Mouse (Mus musculus) limb, embryonic 12.5 days (tissue): ENCODE results near the gene Gm42957. TPM values are rescaled to one million over a fixed set of nuclear protein-coding genes. Genes with fewer than 3 reads are reported as not detected.
A peak's percentile ranks its signal among the peaks of the same experiment; 100 is the strongest.

Experiments used
- ATAC-seq: fragments of 200-750 bp; cut with Nextera tagmentation; 2 replicates; pipeline ENCODE4 v1.8.0; 2017; ENCODE audit warnings: low read depth, moderate TSS enrichment; ENCODE audit not compliant: insufficient number of reproducible peaks, insufficient read depth, low FRiP score, low TSS enrichment
- H3K27ac ChIP-seq: fragments of 300-500 bp; sonication (generic); 2 replicates; pipeline ENCODE4 v1.5.1; 2016; ENCODE audit warnings: mild to moderate bottlenecking, moderate library complexity
- H3K27me3 ChIP-seq: fragments of 300-500 bp; sonication (generic); 2 replicates; pipeline ENCODE4 v1.6.1; 2016; ENCODE audit warnings: mild to moderate bottlenecking, moderate library complexity
- H3K36me3 ChIP-seq: fragments of 300-500 bp; sonication (generic); 2 replicates; pipeline ENCODE4 v1.6.1; 2016; ENCODE audit warnings: mild to moderate bottlenecking, moderate library complexity
- H3K4me1 ChIP-seq: fragments of 300-500 bp; sonication (generic); replicated peaks from 2 replicates; pipeline ENCODE4 v1.6.1; 2016
- H3K4me2 ChIP-seq: fragments of 300-500 bp; sonication (generic); 2 replicates; pipeline ENCODE4 v1.6.1; 2016; ENCODE audit warnings: mild to moderate bottlenecking, moderate library complexity
- H3K4me3 ChIP-seq: fragments of 300-500 bp; sonication (generic); replicated peaks from 2 replicates; pipeline ENCODE4 v1.5.1; 2016; ENCODE audit warnings: mild to moderate bottlenecking
- H3K9ac ChIP-seq: fragments of 300-500 bp; sonication (generic); replicated peaks from 2 replicates; pipeline ENCODE4 v1.6.1; 2016; ENCODE audit warnings: mild to moderate bottlenecking, moderate library complexity
- H3K9me3 ChIP-seq: fragments of 300-500 bp; sonication (generic); 2 replicates; pipeline ENCODE4 v1.6.1; 2016; ENCODE audit warnings: mild to moderate bottlenecking, moderate library complexity
- WGBS: fragments of 180-500 bp; shearing (Covaris S2); methylation state at CpG from one replicate; pipeline ENCODE4 v1.1.7; 2016; 5-methylcytosine and 5-hydroxymethylcytosine counted together
- polyA plus RNA-seq: library from polyadenylated mRNA; unstranded; fragments of >200 nt; fragmentation: Nextera tagmentation; extraction: Ambion mirVana; gene quantifications from 2 replicates; pipeline ENCODE4 v1.2.1, GENCODE M21; 2016

Gene Gm42957
- polyA plus RNA-seq, 1 experiment from 2014 or later, result 0.06 TPM

DNA sequence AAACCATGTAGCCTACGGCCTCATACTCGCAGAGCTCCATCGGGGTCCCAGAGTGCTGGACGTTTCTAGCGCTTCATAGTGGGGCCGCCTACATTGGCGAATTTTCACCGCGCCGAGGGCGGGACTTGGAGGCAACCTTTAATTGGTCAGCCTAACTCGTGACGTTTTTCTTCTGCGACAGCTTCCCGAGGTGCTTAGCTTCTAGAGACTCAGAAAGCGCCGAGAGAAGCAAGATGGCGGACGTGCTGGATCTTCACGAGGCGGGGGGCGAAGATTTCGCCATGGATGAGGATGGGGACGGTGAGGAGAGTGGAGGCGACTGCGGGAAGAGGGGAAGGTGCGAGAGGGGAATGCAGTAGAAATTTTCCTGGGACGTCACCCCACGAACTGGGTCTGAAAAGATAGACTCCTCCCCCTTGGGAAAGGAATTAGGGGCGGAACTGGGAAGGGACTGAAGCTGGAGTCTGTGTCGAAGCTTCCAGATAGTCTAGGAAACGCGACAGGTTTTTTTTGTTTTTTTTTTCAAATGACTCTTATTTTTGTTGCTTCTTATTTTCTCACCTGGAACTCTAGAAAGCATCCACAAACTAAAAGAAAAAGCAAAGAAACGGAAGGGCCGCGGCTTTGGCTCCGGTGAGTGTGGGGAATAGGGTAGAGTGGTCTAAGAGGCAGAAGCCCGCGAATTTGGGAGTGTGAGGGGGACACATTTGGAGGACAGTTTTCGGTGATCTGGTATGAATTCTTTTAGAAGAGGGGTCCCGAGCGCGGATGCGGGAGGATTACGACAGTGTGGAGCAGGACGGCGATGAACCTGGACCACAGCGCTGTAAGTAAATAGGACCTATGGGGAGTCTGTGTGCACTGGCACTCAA, 5.3 kb upstream of the Gm42957 start, which contains the start of gene Rbm8a:
Gene Rbm8a (plus strand): TSS at position 205 of the 872 bp plus-strand sequence.
- Histone ChIP-seq H3K4me1 (peaks cover 22% of the 10 kb centered on the region), H3K4me2 (peak within 1 kb of the TSS; percentile 73), H3K27ac (peak within 1 kb of the TSS; percentile 79), H3K4me3 (peak within 1 kb of the TSS; percentile 72), H3K36me3 (peaks cover 54% of the 10 kb centered on the region), H3K9me3 (no peaks in the 10 kb centered on the region), H3K27me3 (no peaks in the 10 kb centered on the region), H3K9ac (peak within 1 kb of the TSS; percentile 81)
- ATAC-seq, result peak; percentile 92
- WGBS, result under 1% methylated on average over 48 of the region's 48 CpGs

DNA sequence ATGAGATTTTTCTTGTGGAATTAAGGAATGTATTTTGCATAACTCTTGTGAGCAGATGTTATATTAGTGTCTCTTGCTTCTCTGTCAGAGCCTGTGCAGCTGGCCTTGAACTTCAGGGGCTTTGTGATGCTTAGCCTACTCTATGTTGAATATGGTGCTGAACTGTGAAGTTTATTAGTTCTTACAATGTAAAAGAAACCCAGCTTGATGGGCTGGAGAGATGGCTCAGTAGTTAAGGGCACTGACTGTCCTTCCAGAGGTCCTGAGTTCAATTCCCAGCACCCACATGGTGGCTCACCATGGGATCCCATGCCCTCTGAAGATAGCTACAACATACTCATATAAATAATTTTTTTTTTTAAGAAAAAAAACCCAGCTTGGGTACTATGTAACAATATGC, 3.2 kb upstream of the Gm42957 start:
- Histone ChIP-seq H3K4me1 (peaks cover 34% of the 10 kb centered on the region), H3K9ac (no peak overlapping the region), H3K9me3 (no peaks in the 10 kb centered on the region), H3K27me3 (no peaks in the 10 kb centered on the region), H3K4me3 (no peak overlapping the region), H3K36me3 (peaks cover 40% of the 10 kb centered on the region), H3K4me2 (no peak overlapping the region), H3K27ac (no peak overlapping the region)
- ATAC-seq, result no peak

GRCm38 (mm10) chr3:96634015-96634414, 1.3 kb upstream of the Gm42957 start:
- Histone ChIP-seq H3K4me2 (no peak overlapping the region), H3K9ac (no peak overlapping the region), H3K27ac (no peak overlapping the region), H3K9me3 (no peaks in the 10 kb centered on the region), H3K36me3 (peaks cover 53% of the 10 kb centered on the region), H3K4me3 (no peak overlapping the region), H3K27me3 (no peaks in the 10 kb centered on the region), H3K4me1 (peaks cover 32% of the 10 kb centered on the region)
- ATAC-seq, result no peak
- 72% methylated on average over 1 of the region's 1 CpGs for WGBS

- 12% methylated on average over 15 of the region's 15 CpGs for whole genome bisulfite sequencing
- Histone ChIP-seq H3K4me2 (peak overlapping the region; percentile 73), H3K36me3 (peaks cover 71% of the 10 kb centered on the region), H3K9me3 (no peaks in the 10 kb centered on the region), H3K4me1 (peaks cover 25% of the 10 kb centered on the region), H3K27me3 (no peaks in the 10 kb centered on the region), H3K27ac (peak overlapping the region; percentile 92), H3K4me3 (peak overlapping the region; percentile 95), H3K9ac (peak overlapping the region; percentile 95)
- no peak for ATAC-seq
These were observed 632 bp downstream of the Gm42957 start for GRCm38 (mm10) chr3:96635906-96636305.

DNA sequence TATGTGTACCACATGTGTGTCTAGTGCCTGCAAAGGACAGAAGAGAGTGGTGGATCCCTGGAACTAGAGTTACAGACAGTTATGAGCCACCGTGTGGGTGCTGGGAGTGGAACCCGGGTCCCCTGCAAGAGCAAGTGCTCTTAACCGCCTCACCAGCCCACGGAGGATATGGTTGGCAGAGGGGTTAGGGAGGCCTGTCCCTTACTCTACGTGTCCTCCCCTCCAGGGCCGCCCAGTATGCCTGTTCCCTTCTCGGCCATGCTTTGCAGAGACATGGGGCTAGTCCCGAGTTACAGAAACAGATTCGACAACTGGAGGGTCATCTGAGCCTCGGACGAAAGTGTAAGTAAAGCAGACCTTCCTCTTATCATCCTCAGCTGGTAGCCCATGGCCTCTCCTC, 1.2 kb downstream of the Gm42957 start:
- no peak overlapping the region for H3K27ac ChIP-seq
- H3K27me3 ChIP-seq, result no peaks in the 10 kb centered on the region
- peak overlapping the region; percentile 73 for H3K4me2 ChIP-seq
- 75% methylated on average over 11 of the region's 11 CpGs for WGBS
- H3K4me1 ChIP-seq, result peaks cover 21% of the 10 kb centered on the region
- H3K9me3 ChIP-seq, result no peaks in the 10 kb centered on the region
- peak overlapping the region; percentile 95 for H3K4me3 ChIP-seq
- ATAC-seq, result no peak
- peak overlapping the region; percentile 95 for H3K9ac ChIP-seq
- peaks cover 71% of the 10 kb centered on the region for H3K36me3 ChIP-seq

DNA sequence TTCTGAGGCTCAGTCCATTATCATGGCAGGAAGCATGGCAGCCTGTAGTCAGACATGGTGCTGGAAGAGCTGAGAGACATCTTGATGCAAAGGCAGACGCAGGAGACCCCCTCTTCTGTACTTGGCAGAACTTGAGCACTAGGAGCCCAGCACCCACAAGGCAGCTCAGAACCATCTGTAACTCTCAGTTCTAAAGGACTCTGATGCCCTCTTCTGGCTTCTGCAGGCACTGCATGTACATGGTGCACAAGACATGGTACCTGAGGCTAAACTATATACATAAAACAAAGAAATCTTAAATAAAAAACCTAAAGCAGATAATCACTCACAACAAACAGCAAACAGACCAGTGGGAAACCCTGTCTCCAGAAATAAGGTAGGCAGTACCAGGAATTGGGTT, 3.9 kb downstream of the Gm42957 start:
- Histone ChIP-seq H3K4me2 (no peak overlapping the region), H3K27me3 (no peaks in the 10 kb centered on the region), H3K4me3 (no peak overlapping the region), H3K4me1 (peaks cover 17% of the 10 kb centered on the region), H3K9me3 (no peaks in the 10 kb centered on the region), H3K36me3 (peaks cover 71% of the 10 kb centered on the region), H3K9ac (no peak overlapping the region), H3K27ac (no peak overlapping the region)
- 73% methylated on average over 1 of the region's 1 CpGs for WGBS
- ATAC-seq, result no peak

DNA sequence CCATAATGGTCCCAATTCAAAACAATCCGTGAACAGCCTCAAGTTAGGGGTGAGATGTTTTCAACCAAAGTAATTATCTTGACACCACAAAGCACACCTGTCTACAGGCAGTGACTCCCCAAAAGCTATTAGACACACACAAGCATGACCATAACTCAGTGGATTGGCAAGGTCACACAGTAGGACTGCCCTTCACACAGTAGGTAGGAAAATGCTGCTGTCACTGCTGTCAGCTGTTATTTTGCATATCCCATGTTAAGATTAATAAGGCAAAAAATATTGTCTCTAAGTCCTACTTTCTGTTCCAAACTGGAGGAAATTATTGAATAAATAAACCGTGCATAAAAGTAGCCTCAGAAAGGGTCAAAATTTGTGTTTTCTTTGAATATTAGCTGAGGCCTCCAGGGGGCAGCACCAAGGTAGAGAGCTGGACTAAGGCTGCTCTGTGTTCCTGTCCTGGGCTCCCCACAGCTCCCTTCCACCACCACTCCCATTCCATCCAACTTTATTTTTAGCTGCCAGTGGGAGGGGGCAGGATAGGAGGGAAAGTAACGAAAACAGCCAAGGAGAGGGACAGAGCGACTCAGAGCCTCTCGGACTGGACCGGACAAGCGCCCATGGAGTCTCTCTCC, 9.9 kb downstream of the Gm42957 start, which contains the start of gene Itga10:
Gene Itga10 (plus strand): TSS at position 567 of the 632 bp plus-strand sequence.
- Histone ChIP-seq H3K4me1 (0 out of 2 replicates have a peak, but pooled peaks cover 4% of the 10 kb centered on the region), H3K4me3 (no peak within 1 kb of the TSS), H3K4me2 (no peak within 1 kb of the TSS), H3K9ac (no peak within 1 kb of the TSS), H3K36me3 (peaks cover 52% of the 10 kb centered on the region), H3K27me3 (no peaks in the 10 kb centered on the region), H3K9me3 (no peaks in the 10 kb centered on the region), H3K27ac (no peak within 1 kb of the TSS)
- ATAC-seq, result no peak
- 68% methylated on average over 7 of the region's 7 CpGs for WGBS

GRCm38 (mm10) chr3:96647365-96647764, 12.1 kb downstream of the Gm42957 start:
- no peak overlapping the region for H3K9ac ChIP-seq
- no peak for ATAC-seq
- H3K27me3 ChIP-seq, result no peaks in the 10 kb centered on the region
- H3K36me3 ChIP-seq, result peaks cover 32% of the 10 kb centered on the region
- H3K9me3 ChIP-seq, result no peaks in the 10 kb centered on the region
- H3K27ac ChIP-seq, result no peak overlapping the region
- H3K4me1 ChIP-seq, result 0 out of 2 replicates have a peak, but pooled peaks cover 4% of the 10 kb centered on the region
- H3K4me3 ChIP-seq, result no peak overlapping the region
- no peak overlapping the region for H3K4me2 ChIP-seq
- 80% methylated on average over 3 of the region's 3 CpGs for WGBS

GRCm38 (mm10) chr3:96660901-96661300, 25.6 kb downstream of the Gm42957 start:
- peaks cover 12% of the 10 kb centered on the region for H3K4me1 ChIP-seq
- H3K36me3 ChIP-seq, result peaks cover 9% of the 10 kb centered on the region; the same call in 1 of the 2 replicates
- no peak for ATAC-seq
- H3K9me3 ChIP-seq, result no peaks in the 10 kb centered on the region
- no peak overlapping the region for H3K27ac ChIP-seq
- WGBS, result 83% methylated on average over 2 of the region's 2 CpGs
- H3K4me2 ChIP-seq, result no peak overlapping the region
- no peak overlapping the region for H3K9ac ChIP-seq
- no peak overlapping the region for H3K4me3 ChIP-seq
- H3K27me3 ChIP-seq, result no peaks in the 10 kb centered on the region

GRCm38 (mm10) chr3:96662731-96663316, 27.6 kb downstream of the Gm42957 start:
- ATAC-seq, result no peak
- 45% methylated on average over 8 of the region's 8 CpGs for WGBS
- H3K27ac ChIP-seq, result peak overlapping the region; percentile 86
- peak overlapping the region; percentile 31; the same call in 1 of the 2 replicates for H3K9ac ChIP-seq
- H3K4me1 ChIP-seq, result peaks cover 12% of the 10 kb centered on the region
- H3K9me3 ChIP-seq, result no peaks in the 10 kb centered on the region
- no peaks in the 10 kb centered on the region for H3K27me3 ChIP-seq
- peak overlapping the region; percentile 31 for H3K4me3 ChIP-seq
- peak overlapping the region; percentile 59 for H3K4me2 ChIP-seq
- H3K36me3 ChIP-seq, result no peaks in the 10 kb centered on the region
